Mouse (Mus musculus): ENCODE measurements around the gene Glis3.

Glis3 gene

GRCm38 (mm10) chr19:28392838-28393237 lies 287.0 kb downstream of the Glis3 start:
- DNase-seq (ENCODE audit: extremely low read depth, low read depth, low spot score) = no peak

- DNase-seq (ENCODE audit: extremely low read depth, low read depth, low spot score) = no peak
Observed at GRCm38 (mm10) chr19:28390920-28391319, 289.0 kb downstream of the Glis3 start.

GRCm38 (mm10) chr19:28389146-28389545 lies 290.7 kb downstream of the Glis3 start:
- no peak for DNase-seq (ENCODE audit: extremely low read depth, low read depth, low spot score)

- DNase-seq (ENCODE audit: extremely low read depth, low read depth, low spot score) = no peak
Observed at GRCm38 (mm10) chr19:28383425-28383824, 296.5 kb downstream of the Glis3 start.

- no peak for DNase-seq (ENCODE audit: extremely low read depth, low read depth, low spot score)
Observed at GRCm38 (mm10) chr19:28382168-28382911, 297.5 kb downstream of the Glis3 start.

GRCm38 (mm10) chr19:28381441-28381840 lies 298.4 kb downstream of the Glis3 start:
- no peak for DNase-seq (ENCODE audit: extremely low read depth, low read depth, low spot score)

- DNase-seq (ENCODE audit: extremely low read depth, low read depth, low spot score) = peak; percentile 4
Observed at GRCm38 (mm10) chr19:28380691-28381262, 299.1 kb downstream of the Glis3 start.

GRCm38 (mm10) chr19:28377788-28378295 lies 302.0 kb downstream of the Glis3 start:
- DNase-seq (ENCODE audit: extremely low read depth, low read depth, low spot score) = no peak

GRCm38 (mm10) chr19:28376401-28376800 lies 303.5 kb downstream of the Glis3 start:
- DNase-seq (ENCODE audit: extremely low read depth, low read depth, low spot score) = no peak

GRCm38 (mm10) chr19:28375746-28376145 lies 304.1 kb downstream of the Glis3 start:
- DNase-seq (ENCODE audit: extremely low read depth, low read depth, low spot score) = peak; percentile 14

- no peak for DNase-seq (ENCODE audit: extremely low read depth, low read depth, low spot score)
Observed at GRCm38 (mm10) chr19:28374524-28374923, 305.4 kb downstream of the Glis3 start.

- no peak for DNase-seq (ENCODE audit: extremely low read depth, low read depth, low spot score)
Observed at GRCm38 (mm10) chr19:28368215-28368614, 311.7 kb downstream of the Glis3 start.

GRCm38 (mm10) chr19:28367274-28367673 lies 312.6 kb downstream of the Glis3 start:
- no peak for DNase-seq (ENCODE audit: extremely low read depth, low read depth, low spot score)

GRCm38 (mm10) chr19:28366766-28367165 lies 313.1 kb downstream of the Glis3 start:
- no peak for DNase-seq (ENCODE audit: extremely low read depth, low read depth, low spot score)

GRCm38 (mm10) chr19:28365897-28366296 lies 314.0 kb downstream of the Glis3 start:
- DNase-seq (ENCODE audit: extremely low read depth, low read depth, low spot score) = no peak

GRCm38 (mm10) chr19:28360884-28361283 lies 319.0 kb downstream of the Glis3 start:
- no peak for DNase-seq (ENCODE audit: extremely low read depth, low read depth, low spot score)

GRCm38 (mm10) chr19:28357595-28357994 lies 322.3 kb downstream of the Glis3 start:
- DNase-seq (ENCODE audit: extremely low read depth, low read depth, low spot score) = no peak

- DNase-seq (ENCODE audit: extremely low read depth, low read depth, low spot score) = no peak
Observed at GRCm38 (mm10) chr19:28351068-28352066, 328.5 kb downstream of the Glis3 start.

- DNase-seq (ENCODE audit: extremely low read depth, low read depth, low spot score) = no peak
Observed at GRCm38 (mm10) chr19:28347080-28347825, 332.6 kb downstream of the Glis3 start.

- peak; percentile 81 for DNase-seq (ENCODE audit: extremely low read depth, low read depth, low spot score)
Observed at GRCm38 (mm10) chr19:28343640-28344039, 336.2 kb downstream of the Glis3 start.
